Mouse (Mus musculus): Measurements from ENCODE around the gene Klre1.
A peak's percentile ranks its signal among the peaks of the same experiment; 100 is the strongest.

The Klre1 gene

DNA sequence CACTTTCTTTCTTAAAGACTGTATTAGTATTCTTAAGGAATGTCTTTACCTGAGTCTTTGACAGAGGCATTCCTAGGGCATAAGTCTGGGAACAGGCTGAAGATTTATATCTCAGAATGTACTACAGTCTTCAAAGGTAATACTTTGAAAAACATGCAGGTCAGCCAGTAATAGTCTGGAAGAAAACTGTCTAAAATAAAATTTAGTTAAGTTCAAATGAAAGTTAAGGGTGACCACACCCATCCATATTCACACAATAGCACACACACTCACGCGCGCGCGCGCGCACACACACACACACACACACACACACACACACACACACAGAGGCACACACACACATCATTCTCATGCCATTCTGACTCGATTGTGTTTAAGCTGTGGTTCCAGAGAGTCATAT lies at the start of gene Klre1:
Gene Klre1, plus strand, starts transcription at position 301 of the 400 bp plus-strand sequence.
- DNase-seq, result no peak

DNA sequence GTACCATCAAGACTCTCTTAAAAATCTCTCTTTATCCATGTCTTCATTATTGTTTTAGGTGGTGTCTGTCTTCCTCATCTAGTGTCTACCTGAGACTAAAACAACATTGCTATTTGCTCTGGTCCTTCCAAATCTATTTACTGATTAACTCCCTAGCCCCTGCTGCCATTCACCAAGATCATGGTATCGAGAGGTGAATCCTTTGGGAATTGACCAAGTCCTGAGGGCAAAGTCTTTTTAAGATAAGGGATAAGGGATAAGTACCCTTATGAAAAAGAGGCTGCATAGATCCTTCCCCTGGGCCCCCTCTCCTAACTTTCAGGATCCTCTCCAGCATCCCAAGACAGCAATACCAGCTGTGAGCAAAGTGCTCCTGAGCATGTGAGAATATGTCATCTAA lies 48.1 kb upstream of the Klre1 start:
- no peak for DNase-seq

DNA sequence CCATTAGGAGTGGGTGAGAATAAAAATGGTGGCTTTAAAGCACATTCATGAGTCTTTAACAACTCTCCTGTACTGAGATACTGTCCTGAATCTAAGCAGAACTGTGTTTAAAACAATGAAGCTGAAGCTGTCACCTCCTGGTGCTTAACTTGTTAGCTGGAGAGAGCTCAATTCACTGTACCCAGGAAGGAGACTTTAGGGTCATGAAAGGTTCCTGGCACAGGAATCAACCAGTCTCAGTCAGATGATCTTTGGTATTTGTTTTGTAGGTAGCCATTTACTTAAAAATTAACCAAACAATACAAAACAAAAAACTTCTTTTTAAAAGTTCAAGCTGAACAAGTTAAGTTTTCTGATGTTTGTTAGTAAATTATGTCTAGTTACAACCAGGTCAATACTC lies 47.4 kb upstream of the Klre1 start:
- no peak for DNase-seq

DNA sequence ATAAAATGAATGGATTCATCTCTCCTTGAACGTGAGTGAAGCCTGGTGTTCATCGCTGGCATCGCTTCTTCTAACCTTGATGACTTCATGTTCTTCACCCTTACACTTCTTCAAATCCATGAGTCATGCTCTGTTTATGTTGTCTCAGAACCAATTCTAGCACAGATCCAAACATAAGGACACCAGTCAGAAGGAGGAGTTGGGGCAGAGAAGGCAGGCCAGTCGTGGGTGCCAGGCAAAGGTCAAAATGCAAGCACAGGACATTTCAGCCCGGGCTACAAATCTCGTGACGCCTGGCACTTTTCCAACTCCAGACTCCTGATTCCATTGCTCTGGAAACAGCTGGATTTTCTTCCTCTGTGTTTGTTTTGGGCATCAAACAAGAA lies 45.2 kb upstream of the Klre1 start:
- DNase-seq, result peak; percentile 68

DNA sequence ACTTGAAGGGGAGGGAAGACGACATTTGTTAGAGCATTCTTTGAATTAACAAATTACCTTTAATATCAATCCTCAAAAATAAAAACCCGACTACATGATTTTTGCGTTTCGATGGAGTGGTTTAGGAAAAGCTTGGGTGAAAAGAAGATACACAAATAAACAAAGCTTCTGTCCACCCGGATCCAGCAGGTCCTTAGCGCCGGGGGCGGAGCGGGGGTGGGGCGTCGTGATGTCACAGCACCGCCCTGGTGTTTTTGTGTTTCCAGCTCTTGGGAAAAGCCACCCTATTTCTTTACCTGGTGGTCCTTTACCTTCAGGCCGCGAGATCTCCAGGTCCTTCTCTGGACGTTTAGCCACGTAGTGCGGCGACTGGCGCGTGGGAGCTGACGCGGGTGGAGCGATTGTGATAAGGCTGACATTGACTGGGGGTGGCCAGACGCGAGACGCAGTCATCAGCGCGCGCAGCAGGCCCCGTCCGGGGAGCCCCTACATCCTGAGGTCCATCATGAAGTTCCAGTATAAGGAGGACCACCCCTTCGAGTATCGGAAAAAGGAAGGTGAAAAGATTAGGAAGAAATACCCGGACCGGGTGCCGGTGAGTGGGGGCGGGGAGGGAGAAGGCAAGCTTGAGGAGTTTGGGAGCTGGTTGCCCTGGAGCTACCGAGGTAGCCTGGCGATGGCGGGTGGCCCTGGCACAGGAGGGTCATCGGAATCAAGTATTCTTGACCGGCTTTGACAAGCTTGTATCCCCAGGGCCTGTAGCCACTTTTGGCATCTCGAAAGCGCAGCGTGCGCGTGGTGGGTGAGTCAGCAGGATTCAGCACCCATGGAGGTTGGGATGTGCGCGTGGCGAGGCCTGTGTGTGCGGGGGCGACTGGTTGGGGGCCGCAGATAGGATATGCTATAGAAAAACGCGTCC lies 44.5 kb upstream of the Klre1 start, which contains the start of gene Gabarapl1:
Gene Gabarapl1, plus strand, starts transcription at position 219 of the 919 bp plus-strand sequence.
- DNase-seq, result peak; percentile 84

DNA sequence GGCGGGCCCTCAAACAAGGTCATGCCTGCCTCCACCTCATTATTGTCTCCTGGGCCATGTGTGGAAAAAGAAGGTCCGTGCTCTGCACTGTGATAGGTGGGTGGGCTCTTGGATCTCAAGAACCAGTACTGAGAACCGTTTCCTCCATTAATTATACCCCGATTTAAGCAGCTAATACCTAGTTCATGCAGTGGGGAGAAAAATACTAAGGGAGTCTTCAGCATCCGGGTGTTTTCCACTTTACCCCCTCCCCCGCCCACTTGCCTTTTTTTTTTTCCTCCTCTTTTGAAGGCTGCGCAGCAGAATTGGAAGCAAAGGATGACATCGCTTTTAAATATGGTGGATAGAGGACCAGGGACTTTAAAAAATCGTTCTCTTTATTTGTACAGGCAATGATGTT lies 43.6 kb upstream of the Klre1 start:
- peak; percentile 33 for DNase-seq

DNA sequence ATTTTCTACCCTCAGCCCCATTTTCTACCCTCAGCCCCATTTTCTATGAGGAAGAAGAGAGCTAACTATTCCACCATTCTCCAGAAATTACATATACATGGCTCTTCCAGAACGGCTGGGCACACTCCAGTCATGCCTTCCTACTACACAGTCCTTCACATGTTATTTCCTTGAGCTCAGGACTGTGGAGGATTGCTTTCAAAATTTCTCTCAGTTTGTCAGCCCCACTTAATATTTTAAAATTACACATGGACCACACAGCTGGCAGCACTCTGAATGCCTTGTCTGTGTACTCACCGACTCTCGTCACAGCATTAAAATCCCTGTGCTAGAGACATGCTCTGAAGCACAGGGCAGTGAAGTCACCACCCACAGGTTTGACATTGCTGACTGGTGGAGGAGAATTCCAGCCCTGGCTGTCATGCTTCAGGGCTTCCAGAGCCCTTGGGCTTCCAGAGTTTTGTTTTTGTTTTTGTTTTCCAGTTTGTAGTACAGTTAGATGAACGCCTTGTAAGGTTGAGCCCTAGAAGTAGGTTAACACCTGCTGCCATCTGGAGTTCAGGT lies 43.0 kb upstream of the Klre1 start:
- DNase-seq, result no peak

DNA sequence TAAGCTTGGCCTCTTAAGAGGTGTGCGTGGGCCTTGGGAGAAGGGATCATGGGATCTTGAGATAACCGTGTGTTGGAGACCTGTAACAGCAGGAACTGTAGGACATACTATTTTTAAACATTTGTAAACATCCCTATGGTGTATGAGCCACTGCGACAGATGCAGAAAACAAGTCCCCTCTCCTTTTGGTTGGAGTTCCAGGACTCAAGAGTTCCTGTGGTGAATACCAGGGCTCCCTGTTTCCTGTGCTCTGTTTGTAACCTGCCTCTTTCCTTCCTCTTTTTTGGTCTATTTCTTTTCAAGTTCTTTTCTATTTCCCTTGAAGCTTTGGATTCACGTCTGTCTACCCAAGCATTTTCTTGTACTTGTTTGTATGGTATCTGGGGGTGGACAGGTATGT lies 42.0 kb upstream of the Klre1 start:
- no peak for DNase-seq

DNA sequence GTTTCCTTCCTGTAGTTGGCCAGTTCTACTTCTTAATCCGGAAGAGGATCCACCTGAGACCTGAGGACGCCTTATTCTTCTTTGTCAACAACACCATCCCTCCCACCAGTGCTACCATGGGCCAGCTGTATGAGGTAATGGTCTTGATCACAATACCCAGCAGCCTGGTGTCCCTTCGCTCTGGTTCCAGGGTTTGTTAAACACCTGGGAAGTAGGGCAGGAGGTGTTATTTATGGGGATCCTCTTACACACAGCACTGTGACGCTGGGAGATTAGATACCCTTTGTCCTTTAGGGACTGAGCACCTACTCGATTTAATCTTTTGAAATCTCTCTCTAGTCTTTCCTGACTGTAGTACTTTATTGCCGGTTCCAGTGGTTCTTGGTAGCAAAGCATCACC lies 39.1 kb upstream of the Klre1 start:
- no peak for DNase-seq

DNA sequence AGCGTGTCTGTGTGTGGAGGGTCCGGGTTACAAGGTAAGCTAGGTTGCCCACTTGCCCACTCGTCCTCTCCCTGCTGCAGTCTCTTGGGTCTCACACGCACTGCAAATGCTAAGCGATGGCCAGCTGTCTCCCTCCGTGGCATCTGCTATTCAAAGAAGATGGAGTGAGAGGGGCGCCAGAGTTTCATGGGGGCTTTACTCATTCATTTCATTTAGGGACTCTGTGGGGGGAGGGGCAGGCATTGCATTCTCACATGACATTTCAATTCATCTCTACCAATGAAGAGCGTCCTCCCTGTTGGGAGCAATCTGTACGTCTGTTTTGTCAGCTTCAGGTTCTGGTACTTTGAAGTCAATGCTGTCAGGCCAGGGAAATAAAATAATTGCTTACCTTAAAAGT lies 35.8 kb upstream of the Klre1 start:
- DNase-seq, result no peak

DNA sequence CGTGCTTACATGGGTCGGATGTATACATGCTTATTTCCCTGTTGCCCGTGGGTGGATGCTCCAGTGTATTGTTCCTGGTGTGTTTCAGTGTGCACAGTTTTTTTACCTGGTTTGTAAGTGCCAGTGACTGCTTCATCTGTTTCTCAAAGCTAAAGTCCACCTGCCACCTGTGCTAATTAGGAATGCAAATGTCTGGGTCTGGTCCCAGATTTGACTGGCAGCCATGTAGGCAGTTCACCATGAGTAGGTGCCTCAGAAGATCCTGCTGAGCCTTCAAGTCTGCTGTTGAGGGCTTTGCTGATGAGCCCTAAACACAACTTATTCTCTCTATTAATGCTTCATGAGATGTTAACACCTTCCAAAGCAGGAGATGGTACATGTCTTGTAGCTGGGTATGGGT lies 35.2 kb upstream of the Klre1 start:
- no peak for DNase-seq

DNA sequence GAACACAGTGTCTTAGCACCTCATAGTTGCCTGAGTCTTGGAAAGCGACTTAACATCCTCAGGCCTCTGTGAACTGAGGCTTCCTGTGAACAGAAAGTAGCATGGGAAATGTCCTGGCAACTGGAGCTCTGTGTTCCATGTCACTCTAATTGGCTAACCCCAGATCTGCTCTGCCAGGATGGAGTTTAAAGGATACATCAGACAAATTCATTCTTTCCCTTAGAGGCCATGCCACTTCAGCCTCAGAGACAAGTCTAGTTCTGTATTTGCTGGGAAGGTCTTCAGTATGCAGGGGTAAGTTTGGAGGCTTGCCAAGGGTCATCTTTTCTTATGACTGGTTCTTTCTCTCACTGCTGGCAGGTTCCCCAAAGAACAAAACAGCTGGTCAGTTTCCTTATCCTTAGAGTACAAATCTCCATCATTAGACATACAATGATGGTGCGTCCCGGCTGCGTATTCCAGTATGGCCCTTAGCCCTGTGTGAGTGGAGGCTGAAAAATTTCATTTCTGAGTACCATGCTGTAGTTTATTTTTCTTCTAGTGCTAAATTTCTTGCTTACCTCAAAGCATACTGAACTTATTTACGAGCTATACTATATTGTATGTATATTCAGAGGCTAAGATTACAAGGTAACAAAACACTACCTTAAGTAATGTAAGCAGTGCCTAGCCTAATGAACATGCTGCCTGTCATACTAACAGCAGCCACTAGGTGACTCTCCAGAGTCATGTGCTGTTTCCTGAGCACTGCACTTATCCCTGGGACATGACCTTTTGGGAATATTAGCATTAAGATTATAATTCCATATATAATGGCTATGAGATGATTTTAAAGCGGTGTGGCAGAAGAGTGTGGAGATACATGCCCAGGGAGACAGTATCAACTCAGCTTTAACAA lies 33.7 kb upstream of the Klre1 start:
- DNase-seq, result peak; percentile 42

DNA sequence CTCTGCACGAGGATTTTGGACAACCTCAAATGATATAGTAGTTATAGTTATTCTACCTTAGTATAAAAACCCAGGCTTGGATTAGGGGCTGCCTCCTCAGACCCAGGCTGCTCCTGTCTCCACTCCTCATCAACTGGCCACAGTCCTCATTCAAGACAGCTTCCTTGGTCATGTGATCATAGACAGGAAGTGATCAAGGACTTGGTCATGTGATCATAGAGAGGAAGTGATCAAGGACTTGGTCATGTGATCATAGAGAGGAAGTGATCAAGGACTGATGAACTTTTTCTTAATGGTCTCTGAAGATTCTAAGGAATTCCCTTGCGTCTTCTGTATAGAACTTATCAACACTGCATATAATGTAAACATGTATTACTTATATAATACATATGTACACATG lies 30.4 kb upstream of the Klre1 start:
- no peak for DNase-seq

DNA sequence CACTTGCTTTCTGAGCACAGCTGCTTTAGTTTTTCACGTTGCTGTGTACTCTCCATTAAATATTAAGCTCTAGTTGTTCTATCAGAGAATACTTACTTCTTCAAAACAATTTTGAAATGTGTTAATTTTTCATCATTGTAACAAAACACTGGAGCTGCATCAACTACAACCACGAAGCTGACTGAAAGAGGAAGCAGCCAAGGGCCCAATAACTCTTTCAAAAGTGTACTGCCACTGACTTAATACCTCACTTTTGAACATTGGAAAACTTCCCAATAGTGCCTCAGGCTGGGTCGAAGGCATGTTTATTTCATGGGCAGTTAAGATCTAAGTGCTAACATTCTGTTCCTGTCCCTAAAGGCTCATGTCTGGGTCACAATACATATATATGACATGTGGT lies 29.7 kb upstream of the Klre1 start:
- no peak for DNase-seq

DNA sequence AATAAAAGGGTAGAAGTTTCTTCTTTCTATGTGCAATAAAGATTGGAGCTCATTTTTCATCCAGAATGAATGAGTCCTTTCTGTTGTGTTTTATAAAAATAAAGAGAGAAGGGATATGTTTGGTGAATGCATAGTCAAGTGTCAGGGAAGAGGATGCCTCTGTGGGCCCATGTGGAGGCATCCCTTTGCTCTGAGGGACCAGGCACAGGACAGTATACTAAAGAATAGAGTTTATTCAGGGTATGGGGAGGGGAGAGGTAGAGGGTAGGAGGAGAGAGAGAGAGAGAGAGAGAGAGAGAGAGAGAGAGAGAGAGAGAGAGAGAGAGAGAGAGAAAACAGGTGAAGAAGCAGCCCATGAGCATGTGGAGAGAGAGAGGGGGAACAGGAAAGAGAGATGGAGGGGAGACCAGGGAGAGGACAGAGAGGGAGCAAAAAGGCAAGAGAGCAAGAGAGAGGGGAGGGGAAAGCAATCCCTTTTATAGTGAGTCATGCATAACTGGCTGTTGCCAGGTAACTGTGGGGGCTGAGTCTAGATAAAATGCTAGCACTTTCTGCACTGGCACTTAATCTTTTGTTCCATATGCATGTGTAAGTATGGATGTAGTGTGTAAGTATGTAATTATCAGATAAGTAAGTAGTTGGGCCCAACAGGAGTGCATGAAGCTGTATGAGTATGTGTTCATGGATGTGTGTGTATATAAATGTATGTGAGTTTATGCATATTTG lies 20.2 kb upstream of the Klre1 start:
- no peak for DNase-seq

DNA sequence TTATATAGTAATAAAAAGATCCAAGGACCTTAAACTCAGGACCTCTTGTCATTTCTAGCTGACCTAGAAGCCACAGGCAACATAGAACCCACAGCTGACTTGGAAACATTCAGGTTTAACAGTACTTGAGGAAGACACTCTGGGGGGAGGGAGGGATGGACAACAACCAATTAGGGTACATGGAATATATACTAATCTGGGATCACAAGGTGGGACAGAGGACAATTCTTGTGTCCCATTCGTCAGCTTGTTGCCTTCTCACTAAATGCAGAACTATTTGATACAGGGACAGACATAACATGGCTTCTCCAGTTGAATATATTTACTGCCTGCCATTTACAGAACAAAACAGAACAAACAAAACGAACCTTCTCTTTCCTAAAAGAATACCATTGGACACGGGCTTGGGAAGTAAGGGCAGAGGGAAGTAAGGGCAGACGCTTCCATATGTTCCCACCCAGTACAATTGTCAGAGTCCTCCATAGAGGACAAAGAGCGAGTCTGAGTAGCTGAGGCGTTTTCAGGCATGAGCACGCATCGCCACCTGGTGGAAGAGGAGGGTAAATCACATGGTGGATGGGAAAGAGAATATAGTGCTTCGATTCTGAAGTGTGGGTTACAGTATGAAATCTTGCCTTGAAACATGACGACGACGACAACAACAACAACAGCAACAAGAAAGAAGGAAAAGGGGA lies 18.6 kb upstream of the Klre1 start:
- peak; percentile 17 for DNase-seq

DNA sequence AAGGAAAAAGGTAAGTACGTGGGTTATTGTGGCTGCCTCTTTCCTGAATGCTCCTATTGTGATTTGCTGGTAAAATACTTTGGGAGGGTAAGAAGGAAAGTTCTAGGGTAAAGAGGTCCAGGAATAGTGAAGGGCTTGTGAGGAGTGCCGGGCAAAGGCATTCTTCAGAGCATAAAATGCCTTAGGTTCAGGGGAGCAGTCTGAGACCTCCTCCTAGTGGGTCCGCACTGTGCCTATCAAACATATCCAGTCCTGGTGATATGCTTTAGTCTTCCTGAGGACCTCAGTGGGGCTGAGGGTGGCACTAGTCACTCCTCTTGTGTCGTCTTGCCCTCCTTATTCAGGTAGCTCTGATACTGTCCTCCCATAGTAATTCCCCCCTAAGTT lies 18.1 kb upstream of the Klre1 start:
- no peak for DNase-seq

DNA sequence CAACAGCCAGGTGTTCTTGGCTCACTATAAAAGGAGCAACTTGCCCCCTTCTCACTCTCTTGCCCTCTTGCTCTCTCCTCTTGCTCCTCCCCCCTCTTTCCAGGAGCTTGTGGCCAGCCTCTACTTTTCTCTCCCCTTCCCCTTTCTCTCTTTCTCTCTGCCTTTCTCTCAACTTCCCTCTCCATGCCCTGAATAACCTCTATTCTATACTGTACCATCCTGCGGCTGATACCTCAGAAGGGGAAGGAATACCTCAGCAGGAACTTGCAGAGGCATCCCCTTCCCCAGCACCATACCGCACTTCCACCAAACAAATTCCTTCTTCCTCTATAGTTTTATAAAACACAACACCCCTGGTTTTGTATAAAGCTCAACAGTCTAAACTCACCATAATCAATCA lies 12.4 kb upstream of the Klre1 start:
- DNase-seq, result no peak

DNA sequence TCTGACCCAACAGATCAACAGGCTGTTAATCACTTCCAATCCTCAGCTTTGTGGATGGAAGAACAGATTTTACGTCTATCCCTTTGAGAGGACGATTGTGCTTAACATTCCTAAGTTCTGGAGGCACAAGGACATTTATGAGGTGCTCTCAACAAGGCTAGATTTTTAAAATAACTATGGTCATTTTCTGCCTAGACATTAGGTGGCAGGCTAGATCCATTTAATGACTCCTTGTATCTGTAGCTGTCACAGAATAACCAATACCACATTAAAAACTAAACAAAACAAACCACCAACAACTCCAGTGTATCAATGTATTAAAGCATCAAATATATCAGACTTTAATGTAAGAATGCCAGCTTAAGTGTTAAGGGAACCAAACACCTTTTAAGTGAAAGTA lies 2.4 kb upstream of the Klre1 start:
- DNase-seq, result no peak

DNA sequence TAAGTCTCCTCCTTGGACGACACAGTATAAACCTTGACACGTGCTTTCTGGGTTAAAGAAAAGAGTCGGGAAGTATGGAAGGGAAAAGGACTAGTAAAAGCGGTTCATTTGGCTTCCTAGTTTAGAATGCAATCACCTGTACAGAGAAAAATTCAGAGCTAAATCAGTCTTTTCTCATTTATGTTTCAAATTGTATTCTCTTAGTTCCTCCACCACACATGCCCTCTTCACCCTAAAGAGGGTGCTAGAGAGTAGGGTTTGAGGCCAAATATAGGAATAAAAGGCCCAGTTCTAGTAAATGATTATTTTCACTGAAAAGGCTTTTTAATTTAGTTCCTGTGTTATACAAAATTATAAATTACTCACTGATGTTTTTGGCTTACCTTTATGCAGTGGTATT lies 3.6 kb downstream of the Klre1 start:
- DNase-seq, result no peak

DNA sequence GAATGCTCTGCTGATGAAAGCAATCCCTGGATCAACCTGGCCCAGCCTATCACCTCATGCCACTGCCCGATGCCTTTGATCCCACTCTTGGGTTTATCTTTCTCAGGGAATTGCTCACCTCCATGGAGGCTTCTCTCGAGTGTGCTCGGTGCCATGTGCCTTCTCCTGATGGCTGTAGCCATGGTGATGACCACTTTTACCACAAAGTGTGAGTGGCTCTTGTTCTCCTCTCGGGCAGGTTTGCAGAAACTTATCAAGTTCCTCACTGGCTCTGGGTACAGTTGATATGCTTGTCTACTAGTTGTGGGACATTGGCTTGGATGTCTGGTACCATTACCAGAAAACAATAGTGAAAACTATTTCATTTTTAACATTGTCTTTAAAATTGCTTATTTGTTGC lies 4.2 kb downstream of the Klre1 start:
- DNase-seq, result no peak

DNA sequence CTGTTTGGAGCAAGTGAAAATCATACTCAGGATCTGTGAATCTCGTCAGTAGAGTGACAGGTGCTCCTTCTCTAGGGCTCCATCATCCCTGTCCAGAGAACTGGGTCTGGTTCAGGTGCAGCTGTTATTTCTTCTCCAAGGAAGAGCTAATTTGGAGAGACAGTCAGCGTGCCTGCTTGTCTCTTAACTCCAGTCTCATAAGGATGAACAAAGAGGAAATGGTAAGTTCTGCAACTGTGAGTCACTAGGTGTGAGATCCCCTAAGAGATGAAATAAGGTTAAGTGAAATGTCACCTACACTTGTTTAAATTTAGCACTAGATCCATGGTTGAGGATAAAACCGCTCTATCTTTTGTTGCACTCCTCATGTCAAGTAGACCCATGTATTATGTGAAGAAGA lies 5.3 kb downstream of the Klre1 start:
- no peak for DNase-seq
